Mouse (Mus musculus): ENCODE measurements around the gene Chac1.

Gene Chac1

GRCm38 (mm10) chr2:119377286-119377685 is 26.3 kb downstream of the Chac1 start:
- no peak for DNase-seq (ENCODE audit: low read depth, low spot score)

GRCm38 (mm10) chr2:119377826-119378225 is 26.8 kb downstream of the Chac1 start:
- no peak for DNase-seq (ENCODE audit: low read depth, low spot score)

- DNase-seq (ENCODE audit: low read depth, low spot score): peak; percentile 43
Observed at GRCm38 (mm10) chr2:119379455-119379854, 28.4 kb downstream of the Chac1 start.

- peak; percentile 27 for DNase-seq (ENCODE audit: low read depth, low spot score)
Observed at GRCm38 (mm10) chr2:119388266-119388665, 37.2 kb downstream of the Chac1 start.

GRCm38 (mm10) chr2:119389992-119390391 is 39.0 kb downstream of the Chac1 start:
- no peak for DNase-seq (ENCODE audit: low read depth, low spot score)

GRCm38 (mm10) chr2:119398252-119398651 is 47.2 kb downstream of the Chac1 start:
- DNase-seq (ENCODE audit: low read depth, low spot score): no peak

- no peak for DNase-seq (ENCODE audit: low read depth, low spot score)
Observed at GRCm38 (mm10) chr2:119398665-119399064, 47.6 kb downstream of the Chac1 start.

- DNase-seq (ENCODE audit: low read depth, low spot score): no peak
Observed at GRCm38 (mm10) chr2:119399313-119399712, 48.3 kb downstream of the Chac1 start.

All from brain, adult 2 months (tissue).